Mouse (Mus musculus): Measurements from ENCODE around the gene Vamp5.

- TF ChIP-seq CTCF (IDR thresholded peaks at IDR 0.05; ENCODE audit: control insufficient read depth, insufficient read depth, insufficient replicate concordance, low read depth, low read length) (no peak), POLR2A (IDR thresholded peaks at IDR 0.05; ENCODE audit: control insufficient read depth, low read depth, low read length) (no peak)
Observed at GRCm38 (mm10) chr6:72360599-72360935, 19.7 kb downstream of the Vamp5 start.
